Mouse (Mus musculus) colon, adult 2 months (tissue): Measurements from ENCODE around the gene Tbc1d15. TPM values are rescaled to one million over a fixed set of nuclear protein-coding genes. Genes with fewer than 3 reads are reported as not detected.

Experiments
- polyA plus RNA-seq: library from polyadenylated mRNA; depleted of rRNA; stranded (reverse); fragments of >200 nt; gene quantifications from 2 replicates; pipeline ENCODE4 v1.2.3, GENCODE M21; 2012; rRNA removed

The Tbc1d15 gene
- polyA plus RNA-seq: 3.3 and 4.7 TPM in 2 replicates

GRCm38 (mm10) chr10:115251088-115251934 is at the start of gene Tbc1d15:
Tbc1d15 (minus strand) TSS chr10:115251467.

GRCm38 (mm10) chr10:115184697-115185096 is 66.6 kb downstream of the Tbc1d15 start, which contains the start of gene Tph2:
Tph2 (minus strand) TSS chr10:115185022.

Other genes with a start within 250 kb of the Tbc1d15 start
- gene Tph2, start 66.4 kb downstream of the Tbc1d15 start, polyA plus RNA-seq: not detected in 2 replicates
- gene Rab21, start 64.1 kb upstream of the Tbc1d15 start, polyA plus RNA-seq: 58.5 and 62.1 TPM in 2 replicates
- gene Tmem19, start 111.0 kb upstream of the Tbc1d15 start, polyA plus RNA-seq: 15.0 and 19.5 TPM in 2 replicates
- 6.3 and 7.4 TPM in 2 replicates for gene Thap2, start 133.0 kb upstream of the Tbc1d15 start, polyA plus RNA-seq
- gene Zfc3h1, start 133.5 kb upstream of the Tbc1d15 start, polyA plus RNA-seq: 8.7 and 11.4 TPM in 2 replicates